Mouse (Mus musculus) MEL (cell line): Measurements from ENCODE around the gene Tmc6. TPM values are rescaled to one million over a fixed set of nuclear protein-coding genes. Genes with fewer than 3 reads are reported as not detected.
A peak's percentile ranks its signal among the peaks of the same experiment; 100 is the strongest.

Experiments used
- DNase-seq: peaks from one replicate; pipeline ENCODE4 v3.0.0; 2011; ENCODE audit warnings: low read depth, low spot score
- H3K27ac ChIP-seq: 2 replicates; pipeline ENCODE4 v1.5.1; 2012; ENCODE audit warnings: low read depth, mild to moderate bottlenecking, control low read depth, low read length, moderate library complexity; ENCODE audit not compliant: control insufficient read depth
- H3K27me3 ChIP-seq, 2 experiments: fragments of 150-350 bp in 1 of 2; sonication (generic) in 1 of 2; 2 replicates each; pipeline ENCODE4 v1.6.1; 2012; ENCODE audit warnings: low read length in 2 of 2, mild to moderate bottlenecking in 2 of 2, improper control_type of control experiment in 1 of 2, moderate library complexity in 1 of 2; ENCODE audit not compliant: insufficient read depth in 2 of 2, control insufficient read depth in 1 of 2
- H3K36me3 ChIP-seq, 2 experiments: 2 replicates each; pipeline ENCODE4 v1.6.1; 2012 to 2014; ENCODE audit warnings: low read length in 2 of 2, improper control_type of control experiment in 1 of 2, inconsistent platforms in 1 of 2, mild to moderate bottlenecking in 1 of 2; ENCODE audit not compliant: insufficient read depth in 2 of 2, control insufficient read depth in 1 of 2
- H3K4me1 ChIP-seq, 2 experiments: fragments of 150-350 bp in 1 of 2; sonication (generic) in 1 of 2; 2 replicates each; pipeline ENCODE4 v1.6.1; 2012; ENCODE audit warnings: low read length in 2 of 2, improper control_type of control experiment in 1 of 2, mild to moderate bottlenecking in 1 of 2; ENCODE audit not compliant: insufficient read depth in 2 of 2, control insufficient read depth in 1 of 2
- H3K4me3 ChIP-seq, 2 experiments: fragments of 150-350 bp in 1 of 2; sonication (generic) in 1 of 2; 2 replicates each; pipeline ENCODE4 v1.5.1; 2012; ENCODE audit warnings: low read depth in 2 of 2, low read length in 2 of 2, mild to moderate bottlenecking in 2 of 2, moderate library complexity in 2 of 2, control low read depth in 1 of 2, improper control_type of control experiment in 1 of 2; ENCODE audit not compliant: control insufficient read depth in 1 of 2, insufficient read depth in 1 of 2
- H3K79me2 ChIP-seq: 2 replicates; pipeline ENCODE4 v1.6.1; 2012; ENCODE audit warnings: mild to moderate bottlenecking, low read length, moderate library complexity; ENCODE audit not compliant: control insufficient read depth, poor library complexity, insufficient read depth
- H3K9ac ChIP-seq: 2 replicates; pipeline ENCODE4 v1.6.1; 2012; ENCODE audit warnings: low read depth, mild to moderate bottlenecking, control low read depth, low read length, moderate library complexity; ENCODE audit not compliant: control insufficient read depth, poor library complexity, severe bottlenecking
- H3K9me3 ChIP-seq: fragments of 150-350 bp; sonication (generic); replicated peaks from 2 replicates; pipeline ENCODE4 v1.6.1; 2012; ENCODE audit warnings: mild to moderate bottlenecking, low read length, improper control_type of control experiment, moderate library complexity; ENCODE audit not compliant: insufficient read depth
- BHLHE40 ChIP-seq: IDR thresholded peaks from 2 replicates; pipeline ENCODE4 v1.6.1; 2012; ENCODE audit warnings: low read depth, mild to moderate bottlenecking, inconsistent platforms, low read length, improper control_type of control experiment, borderline replicate concordance
- CHD2 ChIP-seq: IDR thresholded peaks from 2 replicates; pipeline ENCODE4 v1.6.1; 2011; ENCODE audit warnings: low read length, improper control_type of control experiment
- E2F4 ChIP-seq: IDR thresholded peaks from 2 replicates; pipeline ENCODE4 v1.6.1; 2011; ENCODE audit warnings: low read depth, low read length, improper control_type of control experiment, borderline replicate concordance
- GABPA ChIP-seq: IDR thresholded peaks from 2 replicates; pipeline ENCODE4 v1.6.1; 2012; ENCODE audit warnings: low read depth, mild to moderate bottlenecking, inconsistent platforms, low read length, improper control_type of control experiment, moderate library complexity
- GATA1 ChIP-seq: IDR thresholded peaks from 2 replicates; pipeline ENCODE4 v1.6.1; 2011; ENCODE audit warnings: low read depth, low read length, improper control_type of control experiment
- HCFC1 ChIP-seq: IDR thresholded peaks from 2 replicates; pipeline ENCODE4 v1.6.1; 2012; ENCODE audit warnings: low read depth, mild to moderate bottlenecking, inconsistent platforms, low read length, improper control_type of control experiment, moderate library complexity
- KAT2A ChIP-seq: conservative IDR thresholded peaks from 2 replicates; pipeline ENCODE4 v1.6.1; 2012; ENCODE audit warnings: low read depth, low read length, improper control_type of control experiment, inconsistent platforms
- MAFK ChIP-seq: IDR thresholded peaks from 2 replicates; pipeline ENCODE4 v1.6.1; 2011; ENCODE audit warnings: low read depth, mild to moderate bottlenecking, low read length, improper control_type of control experiment, borderline replicate concordance
- MAX ChIP-seq: IDR thresholded peaks from 2 replicates; pipeline ENCODE4 v1.6.1; 2011; ENCODE audit warnings: low read length, improper control_type of control experiment
- NELFE ChIP-seq: IDR thresholded peaks from 2 replicates; pipeline ENCODE4 v1.6.1; 2011; ENCODE audit warnings: low read depth, low read length, improper control_type of control experiment
- NRF1 ChIP-seq: IDR thresholded peaks from 2 replicates; pipeline ENCODE4 v1.6.1; 2014; ENCODE audit warnings: low read depth, mild to moderate bottlenecking, inconsistent platforms, low read length, improper control_type of control experiment, moderate library complexity; ENCODE audit not compliant: poor library complexity, insufficient read depth, severe bottlenecking
- TBP ChIP-seq: IDR thresholded peaks from 2 replicates; pipeline ENCODE4 v1.8.0; 2011; ENCODE audit warnings: low read depth, low read length, improper control_type of control experiment
- TCF12 ChIP-seq: IDR thresholded peaks from 2 replicates; pipeline ENCODE4 v1.6.1; 2014; ENCODE audit warnings: low read depth, mild to moderate bottlenecking, inconsistent platforms, low read length, improper control_type of control experiment, moderate library complexity
- ZKSCAN1 ChIP-seq: IDR thresholded peaks from 2 replicates; pipeline ENCODE4 v1.6.1; 2012; ENCODE audit warnings: low read depth, mild to moderate bottlenecking, inconsistent platforms, low read length, improper control_type of control experiment, moderate library complexity
- ZNF384 ChIP-seq: IDR thresholded peaks from 2 replicates; pipeline ENCODE4 v1.6.1; 2012; ENCODE audit warnings: low read depth, mild to moderate bottlenecking, inconsistent platforms, low read length, improper control_type of control experiment
- polyA plus RNA-seq, 2 experiments: library from polyadenylated mRNA; stranded (reverse) in 1 of 2; unstranded in 1 of 2; fragments of >175 nt in 1 of 2; fragments of >200 nt in 1 of 2; gene quantifications; 2 replicates each; pipeline versions ENCODE4 v1.2.1 to v1.2.4; 2012; ENCODE audit warnings: low replicate concordance in 2 of 2, low read depth in 1 of 2; ENCODE audit not compliant: insufficient read length in 2 of 2, insufficient read depth in 1 of 2, missing spikeins in 1 of 2
- total RNA-seq: library from RNA; depleted of rRNA; stranded (reverse); fragments of 300-350 nt; gene quantifications from 2 replicates; pipeline ENCODE4 v1.2.3, GENCODE M21; 2012

The Tmc6 gene
- total and polyA plus RNA-seq, 3 experiments: 48.8 to 61.2 TPM; not detected in 1

GRCm38 (mm10) chr11:117827386-117827785, 45.4 kb upstream of the Tmc6 start:
- Histone ChIP-seq H3K9ac (peak overlapping the region; percentile 38), H3K79me2 (peaks cover 24% of the 10 kb centered on the region), H3K4me1 (peaks cover 23 to 67% of the 10 kb centered on the region in 2 experiments), H3K9me3 (no peaks in the 10 kb centered on the region)
- no peak for TF ChIP-seq TCF12
- no peak for TF ChIP-seq GATA1
- no peak for TF ChIP-seq KAT2A
- no peak for TF ChIP-seq BHLHE40
- TF ChIP-seq, all 39 proteins: peak for 0
- Histone ChIP-seq H3K27ac (no peak overlapping the region), H3K36me3 (peaks cover 0 to 46% of the 10 kb centered on the region in 2 experiments; a peak in 2 of 4 replicates), H3K27me3 (no peaks in the 10 kb centered on the region), H3K4me3 (peak overlapping the region in 1 of 2 experiments; percentile 27; a peak in 2 of 4 replicates)
- no peak for DNase-seq

GRCm38 (mm10) chr11:117826916-117827315, 44.9 kb upstream of the Tmc6 start:
- no peak for DNase-seq
- H3K27ac ChIP-seq: no peak overlapping the region
- no peak for TF ChIP-seq NELFE
- no peak for TF ChIP-seq TBP
- TF ChIP-seq ZNF384: 0 out of 2 replicates have a peak, but pooled peaks have one; percentile 7
- TF ChIP-seq MAX: 0 out of 2 replicates have a peak, but pooled peaks have one; percentile 21
- H3K9ac ChIP-seq: no peak overlapping the region
- no peak overlapping the region for H3K4me3 ChIP-seq
- H3K36me3 ChIP-seq: peaks cover 0 to 46% of the 10 kb centered on the region in 2 experiments; a peak in 2 of 4 replicates
- H3K27me3 ChIP-seq: no peaks in the 10 kb centered on the region
- H3K79me2 ChIP-seq: peaks cover 24% of the 10 kb centered on the region
- no peaks in the 10 kb centered on the region for H3K9me3 ChIP-seq
- H3K4me1 ChIP-seq: peaks cover 23 to 67% of the 10 kb centered on the region in 2 experiments

GRCm38 (mm10) chr11:117826164-117826563, 44.2 kb upstream of the Tmc6 start:
- peaks cover 23 to 60% of the 10 kb centered on the region in 2 experiments for H3K4me1 ChIP-seq
- H3K79me2 ChIP-seq: peaks cover 24% of the 10 kb centered on the region
- H3K27me3 ChIP-seq: no peaks in the 10 kb centered on the region
- H3K4me3 ChIP-seq: peak overlapping the region; percentile 41 to 80
- H3K9me3 ChIP-seq: no peaks in the 10 kb centered on the region
- TF ChIP-seq E2F4 (no peak), CHD2 (no peak), ZKSCAN1 (no peak), MAFK (no peak), NRF1 (no peak), BHLHE40 (no peak), GABPA (no peak), HCFC1 (no peak)
- no peak for DNase-seq
- H3K9ac ChIP-seq: peak overlapping the region; percentile 95
- H3K27ac ChIP-seq: peak overlapping the region; percentile 25
- H3K36me3 ChIP-seq: peaks cover 0 to 43% of the 10 kb centered on the region in 2 experiments; a peak in 2 of 4 replicates
